Mouse (Mus musculus) limb, embryonic 14.5 days (tissue): ENCODE data around the gene 2010111I01Rik. TPM values are rescaled to one million over a fixed set of nuclear protein-coding genes. Genes with fewer than 3 reads are reported as not detected.

Experiments
- ATAC-seq: fragments of 200-750 bp; cut with Nextera tagmentation; 2 replicates; pipeline ENCODE4 v1.8.0; 2017; ENCODE audit warnings: low read depth, moderate number of reproducible peaks, moderate TSS enrichment; ENCODE audit not compliant: low FRiP score
- DNase-seq: peaks from one replicate; pipeline ENCODE4 v3.0.0-alpha.2; 2015; ENCODE audit warnings: low spot score
- H3K27ac ChIP-seq: fragments of 300-500 bp; sonication (generic); replicated peaks from 2 replicates; pipeline ENCODE4 v1.5.1; 2014; ENCODE audit warnings: low read depth, mild to moderate bottlenecking, low read length, moderate library complexity, mixed read lengths
- H3K27me3 ChIP-seq: fragments of 300-500 bp; sonication (generic); 2 replicates; pipeline ENCODE4 v1.6.1; 2014; ENCODE audit warnings: low read length, mixed read lengths; ENCODE audit not compliant: control insufficient read depth, insufficient read depth
- H3K36me3 ChIP-seq: fragments of 300-500 bp; sonication (generic); 2 replicates; pipeline ENCODE4 v1.6.1; 2014; ENCODE audit warnings: mild to moderate bottlenecking, low read length, moderate library complexity, mixed read lengths; ENCODE audit not compliant: control insufficient read depth, insufficient read depth
- H3K4me1 ChIP-seq: fragments of 300-500 bp; sonication (generic); 2 replicates; pipeline ENCODE4 v1.6.1; 2014; ENCODE audit warnings: antibody characterized with exemption, low read length, mixed read lengths; ENCODE audit not compliant: control insufficient read depth, insufficient read depth
- H3K4me2 ChIP-seq: fragments of 300-500 bp; sonication (generic); replicated peaks from 2 replicates; pipeline ENCODE4 v1.6.1; 2014; ENCODE audit warnings: low read depth, mild to moderate bottlenecking, low read length, moderate library complexity; ENCODE audit not compliant: severe bottlenecking
- H3K4me3 ChIP-seq: fragments of 300-500 bp; sonication (generic); replicated peaks from 2 replicates; pipeline ENCODE4 v1.5.1; 2014; ENCODE audit warnings: low read length
- H3K9ac ChIP-seq: fragments of 300-500 bp; sonication (generic); 2 replicates; pipeline ENCODE4 v1.6.1; 2014; ENCODE audit warnings: mild to moderate bottlenecking, low read depth, low read length, moderate library complexity; ENCODE audit not compliant: severe bottlenecking
- H3K9me3 ChIP-seq: fragments of 300-500 bp; sonication (generic); 2 replicates; pipeline ENCODE4 v1.6.1; 2016; ENCODE audit warnings: low read length; ENCODE audit not compliant: control insufficient read depth
- POLR2A ChIP-seq: fragments of 200-500 bp; IDR thresholded peaks from 2 replicates; pipeline ENCODE4 v1.8.0; 2012; ENCODE audit warnings: inconsistent platforms, mild to moderate bottlenecking, moderate library complexity, borderline replicate concordance; ENCODE audit not compliant: insufficient read depth, insufficient read length; ENCODE audit errors: extremely low read depth
- WGBS: fragments of 180-500 bp; shearing (Covaris S2); extraction: QIAGEN DNeasy Blood & Tissue Kit; methylation state at CpG from one replicate; pipeline ENCODE4 v1.1.7; 2014; 5-methylcytosine and 5-hydroxymethylcytosine counted together
- polyA plus RNA-seq, 2 experiments: library from polyadenylated mRNA; depleted of rRNA in 1 of 2; stranded (reverse) in 1 of 2; unstranded in 1 of 2; fragments of >200 nt; fragmentation: Nextera tagmentation in 1 of 2; extraction: Ambion mirVana in 1 of 2; gene quantifications; 2 replicates each; pipeline versions ENCODE4 v1.2.1 to v1.2.3; 2012 to 2014

Gene 2010111I01Rik
- polyA plus RNA-seq, 2 experiments: 231 to 255 TPM

DNA sequence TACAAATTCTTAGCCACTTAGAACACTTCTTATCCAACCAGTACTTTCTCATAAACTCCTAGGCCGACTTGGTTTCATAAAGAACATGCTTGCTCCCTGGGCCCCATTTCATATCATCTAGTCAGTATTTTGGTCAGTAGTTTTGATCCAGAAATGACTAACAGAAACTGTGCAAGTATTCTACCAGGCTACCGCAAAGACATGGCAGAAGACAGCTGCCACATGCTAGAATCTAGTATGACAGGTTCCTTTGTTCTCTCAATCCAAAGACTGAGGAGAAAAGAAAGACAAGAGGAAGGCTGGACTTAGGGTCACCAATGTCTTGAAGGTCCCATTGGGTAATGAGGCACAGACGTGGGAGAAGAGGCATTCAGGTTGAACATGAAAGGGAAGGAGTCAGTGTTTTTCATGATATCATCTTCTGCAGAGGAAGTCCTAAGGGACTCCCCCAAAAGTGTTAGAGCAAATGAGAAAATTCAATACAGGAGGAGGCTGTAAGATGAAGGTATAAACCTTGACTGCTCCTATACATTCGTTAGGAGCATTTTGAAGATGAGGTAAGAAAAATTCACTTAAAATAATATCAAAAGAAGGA, 216.0 kb downstream of the 2010111I01Rik start:
- WGBS: 86% methylated on average over 4 of the region's 4 CpGs
- H3K27me3 ChIP-seq: no peaks in the 10 kb centered on the region
- ATAC-seq: no peak
- H3K4me3 ChIP-seq: no peak overlapping the region
- peaks cover 4% of the 10 kb centered on the region; the same call in 1 of the 2 replicates for H3K4me1 ChIP-seq
- H3K4me2 ChIP-seq: no peak overlapping the region
- no peak overlapping the region for H3K27ac ChIP-seq
- no peaks in the 10 kb centered on the region for H3K9me3 ChIP-seq
- TF ChIP-seq POLR2A: no peak
- no peak for DNase-seq
- no peak overlapping the region for H3K9ac ChIP-seq
- H3K36me3 ChIP-seq: no peaks in the 10 kb centered on the region

DNA sequence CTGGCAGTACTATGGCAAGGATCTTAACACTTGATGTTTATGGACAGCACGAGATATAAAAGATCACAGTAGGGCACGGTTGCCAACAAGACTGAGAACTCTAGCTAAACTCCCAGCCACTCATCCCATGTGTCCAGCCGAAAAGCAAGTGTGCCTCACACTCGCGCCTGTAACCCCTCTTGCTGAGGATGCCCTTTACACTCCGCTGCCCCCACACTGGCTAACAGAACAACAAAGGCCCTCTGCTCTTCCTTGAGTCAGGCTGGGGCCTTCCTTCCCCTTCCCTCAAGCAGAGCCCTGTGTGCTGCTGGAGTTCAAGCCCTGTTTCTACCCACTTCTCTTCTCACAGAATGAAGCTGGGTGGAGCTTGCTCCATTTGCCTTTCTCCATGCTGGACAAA, 220.3 kb downstream of the 2010111I01Rik start:
- TF ChIP-seq POLR2A: no peak
- H3K36me3 ChIP-seq: no peaks in the 10 kb centered on the region
- no peaks in the 10 kb centered on the region for H3K27me3 ChIP-seq
- H3K4me3 ChIP-seq: no peak overlapping the region
- H3K27ac ChIP-seq: no peak overlapping the region
- WGBS: 89% methylated on average over 6 of the region's 6 CpGs
- no peak for ATAC-seq
- DNase-seq: no peak
- no peak overlapping the region for H3K4me2 ChIP-seq
- H3K9ac ChIP-seq: no peak overlapping the region
- H3K9me3 ChIP-seq: no peaks in the 10 kb centered on the region
- H3K4me1 ChIP-seq: peaks cover 43% of the 10 kb centered on the region

DNA sequence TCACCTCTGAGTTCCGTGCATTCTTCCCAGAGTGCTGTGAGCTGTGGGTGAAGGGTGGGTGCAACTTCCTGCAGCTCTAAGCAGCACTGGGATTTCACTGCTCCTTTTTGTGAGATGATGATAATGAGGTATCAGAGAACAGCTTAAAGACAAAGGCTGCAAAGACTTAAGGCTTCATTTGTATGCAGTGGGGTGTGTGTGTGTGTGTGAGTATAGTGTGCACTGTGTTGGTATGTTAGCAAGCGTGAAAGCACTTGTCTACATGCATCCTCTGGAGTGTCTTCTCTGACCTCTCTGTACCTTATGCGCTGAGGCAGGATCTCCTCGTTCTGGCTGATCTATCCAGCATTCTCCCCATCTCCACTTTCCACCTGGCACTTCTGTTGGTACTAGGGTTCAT, 221.5 kb downstream of the 2010111I01Rik start:
- Histone ChIP-seq H3K4me3 (no peak overlapping the region), H3K4me1 (peaks cover 52% of the 10 kb centered on the region), H3K36me3 (peaks cover under 1% of the 10 kb centered on the region; the same call in 1 of the 2 replicates), H3K27ac (peak overlapping the region; percentile 80; the same call in 1 of the 2 replicates), H3K9ac (no peak overlapping the region), H3K27me3 (no peaks in the 10 kb centered on the region), H3K9me3 (no peaks in the 10 kb centered on the region), H3K4me2 (no peak overlapping the region)
- ATAC-seq (no peak), DNase-seq (no peak)
- 74% methylated on average over 4 of the region's 4 CpGs for WGBS
- TF ChIP-seq POLR2A: no peak

DNA sequence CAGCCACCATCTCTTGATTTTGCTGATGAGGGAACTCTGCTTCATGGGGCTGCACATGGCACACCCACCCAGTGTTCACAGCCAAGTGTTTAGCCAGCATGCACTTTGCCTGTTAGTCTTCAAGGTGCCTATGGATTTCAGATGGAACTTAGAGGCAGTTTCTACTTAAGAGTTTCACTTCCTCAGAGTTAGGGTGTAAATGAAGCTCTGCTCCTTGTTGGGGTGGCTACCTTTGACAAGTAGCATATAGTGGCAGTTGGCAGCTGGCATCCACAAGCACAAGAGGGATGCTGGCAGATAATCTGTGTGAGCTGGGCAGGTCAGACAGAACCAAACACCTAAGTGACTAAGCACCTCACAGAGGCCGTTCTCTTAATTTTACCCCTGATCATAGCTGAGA, 221.9 kb downstream of the 2010111I01Rik start:
- DNase-seq: no peak
- Histone ChIP-seq H3K9ac (no peak overlapping the region), H3K4me1 (peaks cover 55% of the 10 kb centered on the region), H3K9me3 (no peaks in the 10 kb centered on the region), H3K36me3 (peaks cover 3% of the 10 kb centered on the region; the same call in 1 of the 2 replicates), H3K27ac (peak overlapping the region; percentile 80), H3K4me3 (no peak overlapping the region), H3K4me2 (no peak overlapping the region), H3K27me3 (no peaks in the 10 kb centered on the region)
- ATAC-seq: no peak
- 50% methylated on average over 1 of the region's 1 CpGs for WGBS
- TF ChIP-seq POLR2A: no peak

DNA sequence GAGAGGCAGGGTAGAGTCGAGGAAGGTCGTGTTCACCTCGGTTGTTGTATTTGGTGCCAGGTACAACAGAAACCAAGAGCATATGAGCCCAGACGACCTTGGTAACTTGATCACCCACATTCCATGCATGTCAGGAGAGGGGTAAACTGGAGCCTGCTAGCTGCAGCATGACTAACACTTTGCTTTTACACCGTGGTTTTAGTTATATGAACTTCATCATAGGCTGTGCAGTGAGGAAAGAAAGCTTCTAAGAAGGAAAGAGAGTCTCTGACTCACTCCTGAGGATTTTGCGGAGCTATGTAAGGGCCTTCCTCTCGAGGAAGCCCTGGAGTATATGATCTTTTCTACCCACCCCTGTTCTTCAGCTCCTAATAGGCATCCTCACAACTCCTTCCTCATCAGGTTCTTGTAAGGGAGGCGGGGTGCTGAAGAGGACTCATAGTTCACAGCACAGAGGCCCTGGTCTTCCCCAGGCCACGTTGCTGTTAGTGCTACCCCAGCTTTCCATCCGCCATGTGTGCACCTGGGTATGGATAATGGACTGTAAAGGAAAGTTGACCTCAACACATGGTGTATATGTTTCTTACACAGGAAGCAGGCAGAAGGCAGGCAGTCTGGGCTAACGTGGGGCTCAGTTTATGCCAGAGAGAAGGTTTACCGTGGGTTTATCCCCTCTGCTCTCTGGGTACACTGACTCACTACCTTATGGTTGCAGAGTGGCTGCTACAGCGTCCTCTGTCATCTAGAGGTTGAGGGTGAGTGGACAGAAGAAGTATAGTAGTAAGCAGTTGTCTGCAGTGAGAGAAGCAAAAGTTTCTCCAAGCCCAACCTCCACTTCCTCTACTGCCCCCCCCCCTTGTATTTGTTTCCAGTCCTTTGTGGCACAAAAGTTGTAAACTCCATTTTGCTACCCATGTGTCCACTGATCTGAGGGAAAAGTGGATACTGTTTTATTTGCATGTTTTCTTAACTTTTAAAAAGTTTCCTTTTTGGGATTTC, 222.8 kb downstream of the 2010111I01Rik start:
- 27% methylated on average over 13 of the region's 13 CpGs for WGBS
- H3K9ac ChIP-seq: no peak overlapping the region
- ATAC-seq: peak; percentile 56; the same call in 1 of the 2 replicates
- H3K4me2 ChIP-seq: no peak overlapping the region
- DNase-seq: peak; percentile 28
- no peaks in the 10 kb centered on the region for H3K9me3 ChIP-seq
- H3K4me3 ChIP-seq: no peak overlapping the region
- H3K36me3 ChIP-seq: peaks cover 3% of the 10 kb centered on the region; the same call in 1 of the 2 replicates
- no peaks in the 10 kb centered on the region for H3K27me3 ChIP-seq
- H3K4me1 ChIP-seq: peaks cover 52% of the 10 kb centered on the region
- peak overlapping the region; percentile 80 for H3K27ac ChIP-seq
- no peak for TF ChIP-seq POLR2A
